16 mouse cellular contexts compared by ENCODE assay signal in the genomic region with DNA sequence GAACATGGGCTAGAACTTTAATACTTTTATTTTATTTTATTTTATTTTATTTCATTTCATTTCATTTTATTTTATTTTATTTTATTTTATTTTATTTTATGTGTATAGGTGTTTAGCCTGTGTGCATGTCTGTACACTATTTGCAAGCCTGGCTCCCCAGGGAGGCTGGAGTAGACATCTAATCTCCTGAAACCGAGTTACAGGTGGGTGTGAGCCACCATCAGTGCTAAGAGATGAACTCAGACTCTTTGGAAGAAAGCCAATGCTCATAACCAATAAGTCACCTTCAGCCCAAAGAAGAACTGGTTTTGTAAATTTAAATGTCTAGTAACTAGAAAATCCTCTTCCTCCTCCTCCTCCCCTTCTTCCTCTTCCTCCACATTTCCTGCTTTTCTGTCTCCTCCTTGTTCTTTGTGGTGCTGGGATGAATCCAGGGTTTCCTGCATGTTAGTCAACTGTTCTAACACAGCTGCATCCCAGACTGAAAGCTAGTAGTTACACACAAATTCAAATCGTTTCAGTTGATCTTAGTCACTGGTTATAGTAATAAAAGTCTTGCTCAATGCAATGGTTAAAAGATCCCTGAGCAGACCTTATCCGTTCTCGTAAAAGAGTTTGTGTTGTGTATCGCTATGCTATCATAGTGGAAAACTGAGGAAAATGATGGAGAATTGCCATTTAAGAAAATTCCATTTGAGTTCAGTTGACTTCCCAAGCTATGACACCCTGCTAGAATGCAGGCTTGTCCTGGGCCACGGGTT.
"Had no signal": no experiment of that assay in that cellular context is flagged by ENCODE, and none has a peak within 500 bp of the region (broad histone marks: within the 10 kb centered on the region; RNA-seq: fewer than 3 reads in every experiment).

No protein-coding gene starts in this region.

- H3K4me1 ChIP-seq: limb, embryonic 15.5 days; megakaryocyte, embryonic 14.5 days; midbrain, embryonic 10.5 days; midbrain, embryonic 13.5 days had no signal

- ATAC-seq: liver, postnatal 0 days; lung, postnatal 0 days; midbrain, embryonic 13.5 days; midbrain, embryonic 16.5 days had no signal

- H3K4me2 ChIP-seq: limb, embryonic 15.5 days; liver, embryonic 11.5 days; lung, embryonic 14.5 days; midbrain, embryonic 13.5 days had no signal

- H3K36me3 ChIP-seq: limb, embryonic 15.5 days; midbrain, embryonic 10.5 days; midbrain, embryonic 13.5 days had no signal

- H3K27me3 ChIP-seq: limb, embryonic 15.5 days; megakaryocyte, embryonic 14.5 days; midbrain, embryonic 13.5 days had no signal

- H3K9ac ChIP-seq: limb, embryonic 15.5 days; liver, embryonic 14.5 days; liver, postnatal 0 days; lung, embryonic 14.5 days; midbrain, embryonic 13.5 days had no signal

- H3K9me3 ChIP-seq: limb, embryonic 15.5 days; megakaryocyte, embryonic 14.5 days; midbrain, embryonic 10.5 days; midbrain, embryonic 13.5 days had no signal

- H3K27ac ChIP-seq: kidney, postnatal 0 days; limb, embryonic 15.5 days; liver, embryonic 14.5 days; midbrain, embryonic 10.5 days; midbrain, embryonic 13.5 days had no signal

- H3K4me3 ChIP-seq: limb, embryonic 15.5 days; megakaryocyte, embryonic 14.5 days; midbrain, embryonic 10.5 days; midbrain, embryonic 13.5 days had no signal

- DNase-seq: kidney, adult 18-20 months; kidney, postnatal 36 days; left cerebral cortex, postnatal 4 days; liver, postnatal 0 days; lung, embryonic 14.5 days; lung, postnatal 36 days; thymus, postnatal 25 days had no signal
